ENCODE assay signal across 29 mouse cellular contexts in genomic region chr2:44485880-44486279, GRCm38 (mm10).
DNase-seq lines count a peak whose midpoint lies in the region; ATAC-seq and TF ChIP-seq lines count a peak whose summit lies in the region.
"Had no signal": no experiment of that assay in that cellular context is flagged by ENCODE, and none has a peak within 500 bp of the region (broad histone marks: within the 10 kb centered on the region; RNA-seq: fewer than 3 reads in every experiment).

No protein-coding gene starts in this region.

- H3K36me3 ChIP-seq in embryonic facial prominence, embryonic 12.5 days: no peaks in the 10 kb centered on the region
- H3K36me3 ChIP-seq: forebrain, embryonic 10.5 days; forebrain, embryonic 15.5 days; G1E; hindbrain, embryonic 15.5 days; intestine, embryonic 15.5 days; limb, embryonic 12.5 days; midbrain, embryonic 12.5 days; neural tube, embryonic 13.5 days had no signal

- H3K4me1 ChIP-seq in embryonic facial prominence, embryonic 12.5 days: no peaks in the 10 kb centered on the region
- H3K4me1 ChIP-seq in olfactory bulb, adult 2 months (ENCODE audit: control insufficient read depth, insufficient read depth, low read length): no peaks in the 10 kb centered on the region
- H3K4me1 ChIP-seq: forebrain, embryonic 10.5 days; forebrain, embryonic 15.5 days; hindbrain, embryonic 15.5 days; intestine, embryonic 15.5 days; limb, embryonic 12.5 days; midbrain, embryonic 12.5 days; neural tube, embryonic 13.5 days had no signal

- TF ChIP-seq POLR2A in olfactory bulb, adult 2 months (IDR thresholded peaks at IDR 0.05; ENCODE audit: insufficient read depth, low read depth, low read length): no peak

- no peaks in the 10 kb centered on the region; the same call in 1 of the 2 replicates for H3K9me3 ChIP-seq in embryonic facial prominence, embryonic 12.5 days
- H3K9me3 ChIP-seq: G1E; hindbrain, embryonic 15.5 days; intestine, embryonic 15.5 days; limb, embryonic 12.5 days had no signal

- H3K27me3 ChIP-seq in embryonic facial prominence, embryonic 12.5 days: no peaks in the 10 kb centered on the region
- H3K27me3 ChIP-seq: forebrain, embryonic 15.5 days; hindbrain, embryonic 15.5 days; intestine, embryonic 15.5 days; limb, embryonic 12.5 days; midbrain, embryonic 12.5 days; neural tube, embryonic 13.5 days; Patski had no signal

- WGBS in embryonic facial prominence, embryonic 12.5 days: 33% methylated on average over 14 of the region's 14 CpGs
- WGBS in olfactory bulb, adult 2 months: 33% methylated on average over 14 of the region's 14 CpGs

- no peak for TF ChIP-seq CTCF in left cerebral cortex, adult 2 months (IDR thresholded peaks at IDR 0.05)
- no peak for TF ChIP-seq CTCF in olfactory bulb, adult 2 months (IDR thresholded peaks at IDR 0.05; ENCODE audit: insufficient read depth, low read depth, low read length)

- peak overlapping the region; percentile 38 for H3K4me3 ChIP-seq in left cerebral cortex, adult 2 months
- H3K4me3 ChIP-seq in embryonic facial prominence, embryonic 12.5 days: peak overlapping the region; percentile 14; the same call in 1 of the 2 replicates
- H3K4me3 ChIP-seq in olfactory bulb, adult 2 months (ENCODE audit: insufficient read depth, low read depth, low read length): peak overlapping the region; percentile 9; the same call in 1 of the 2 replicates
- H3K4me3 ChIP-seq: forebrain, embryonic 10.5 days; forebrain, embryonic 15.5 days; hindbrain, embryonic 15.5 days; intestine, embryonic 15.5 days; limb, embryonic 12.5 days; midbrain, embryonic 12.5 days; neural tube, embryonic 13.5 days had no signal

- peak overlapping the region; percentile 33 for H3K4me2 ChIP-seq in embryonic facial prominence, embryonic 12.5 days (replicated peaks)
- H3K4me2 ChIP-seq: forebrain, embryonic 15.5 days; heart, embryonic 11.5 days; hindbrain, embryonic 15.5 days; intestine, embryonic 15.5 days; limb, embryonic 12.5 days; midbrain, embryonic 12.5 days; neural tube, embryonic 13.5 days had no signal

- DNase-seq in frontal cortex, postnatal 14 days (ENCODE audit: low spot score in 2 of 2): no peak
- DNase-seq in left cerebral cortex, adult 2 months (ENCODE audit: extremely low spot score in 1 of 2, low spot score in 2 of 2): no peak
- DNase-seq in left cerebral cortex, adult 8-10 months (ENCODE audit: low spot score in 2 of 2): no peak
- DNase-seq in embryo, embryonic 10.5 days (ENCODE audit: low spot score): no peak
- DNase-seq in MN1 (ENCODE audit: low spot score): no peak
- DNase-seq: adrenal gland, postnatal 10 days; cerebellum, adult 11-12 months; cerebellum, postnatal 10 days; gastrocnemius, postnatal 36 days; heart, adult 18-20 months; kidney, adult 8-10 months; kidney, postnatal 4 days; liver, postnatal 0 days; lung, postnatal 36 days; thymus, postnatal 14 days had no signal

- H3K9ac ChIP-seq in embryonic facial prominence, embryonic 12.5 days: no peak overlapping the region
- H3K9ac ChIP-seq: forebrain, embryonic 15.5 days; hindbrain, embryonic 15.5 days; intestine, embryonic 15.5 days; limb, embryonic 12.5 days; liver, postnatal 0 days; midbrain, embryonic 12.5 days; neural tube, embryonic 13.5 days had no signal

- intact Hi-C loops in left cerebral cortex, adult 2 months (cut with DNase I): no loop called here

- no peak overlapping the region for H3K27ac ChIP-seq in left cerebral cortex, adult 2 months
- H3K27ac ChIP-seq in embryonic facial prominence, embryonic 12.5 days: 0 out of 2 replicates have a peak overlapping the region, but pooled peaks have one; percentile 13
- H3K27ac ChIP-seq in olfactory bulb, adult 2 months (ENCODE audit: insufficient read depth, low read depth, low read length): peak overlapping the region; percentile 46; the same call in 1 of the 2 replicates
- H3K27ac ChIP-seq: forebrain, embryonic 10.5 days; forebrain, embryonic 15.5 days; hindbrain, embryonic 15.5 days; intestine, embryonic 15.5 days; kidney, postnatal 0 days; limb, embryonic 12.5 days; midbrain, embryonic 12.5 days; neural tube, embryonic 13.5 days had no signal

- ATAC-seq in frontal cortex, adult (ENCODE audit: low TSS enrichment): peak; percentile 81
- ATAC-seq in embryonic facial prominence, embryonic 12.5 days (ENCODE audit: insufficient number of reproducible peaks, insufficient read depth, low FRiP score, low TSS enrichment): no peak
- ATAC-seq: forebrain, embryonic 15.5 days; intestine, embryonic 15.5 days; liver, postnatal 0 days; Patski had no signal
